Mouse (Mus musculus): ENCODE measurements around the gene Stap2.

DNA sequence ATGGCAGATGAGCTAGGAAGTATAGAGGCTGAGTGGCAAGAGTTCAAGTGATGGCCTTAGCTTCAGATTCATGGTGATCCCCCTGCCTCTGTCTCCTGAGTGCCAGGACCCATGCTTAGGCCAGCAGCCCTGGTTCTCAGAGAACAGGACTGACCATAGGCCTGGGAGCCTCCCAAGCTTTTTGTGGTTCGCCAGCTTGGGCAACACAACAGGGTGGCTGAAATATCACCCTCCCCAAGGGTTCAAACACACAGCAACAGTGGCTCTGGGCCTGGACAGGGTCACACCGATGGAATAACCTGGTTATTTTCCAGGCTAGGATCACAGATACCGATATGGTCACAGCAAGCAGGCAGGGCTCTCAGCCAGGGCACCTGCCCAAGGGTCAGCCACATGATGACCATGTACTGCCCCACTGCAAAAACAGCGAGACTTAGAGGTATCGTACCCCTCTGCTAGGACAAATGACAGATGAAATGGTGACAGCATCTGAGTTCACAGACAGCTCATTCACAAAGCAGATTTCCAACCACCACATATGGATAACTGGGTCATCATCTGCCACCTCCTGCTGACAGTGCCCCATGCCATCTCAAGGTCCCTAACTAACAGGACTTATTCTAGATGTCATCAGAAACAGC, 22.5 kb upstream of the Stap2 start:
- TF ChIP-seq POLR2A (IDR thresholded peaks at IDR 0.05; ENCODE audit: insufficient read length, low read depth) (no peak), USF1 (IDR thresholded peaks at IDR 0.05; ENCODE audit: low read depth) (no peak), E2F4 (IDR thresholded peaks at IDR 0.05; ENCODE audit: insufficient read depth) (no peak), REST (IDR thresholded peaks at IDR 0.05; ENCODE audit: insufficient read depth, insufficient read length) (no peak)
